Mouse (Mus musculus): Measurements from ENCODE around the gene Tnpo3. TPM values are rescaled to one million over a fixed set of nuclear protein-coding genes. Genes with fewer than 3 reads are reported as not detected.

The Tnpo3 gene
- 32.5 and 33.2 TPM in 2 replicates for polyA plus RNA-seq (2012; ENCODE audit: insufficient read depth, insufficient read length, missing spikeins)

DNA sequence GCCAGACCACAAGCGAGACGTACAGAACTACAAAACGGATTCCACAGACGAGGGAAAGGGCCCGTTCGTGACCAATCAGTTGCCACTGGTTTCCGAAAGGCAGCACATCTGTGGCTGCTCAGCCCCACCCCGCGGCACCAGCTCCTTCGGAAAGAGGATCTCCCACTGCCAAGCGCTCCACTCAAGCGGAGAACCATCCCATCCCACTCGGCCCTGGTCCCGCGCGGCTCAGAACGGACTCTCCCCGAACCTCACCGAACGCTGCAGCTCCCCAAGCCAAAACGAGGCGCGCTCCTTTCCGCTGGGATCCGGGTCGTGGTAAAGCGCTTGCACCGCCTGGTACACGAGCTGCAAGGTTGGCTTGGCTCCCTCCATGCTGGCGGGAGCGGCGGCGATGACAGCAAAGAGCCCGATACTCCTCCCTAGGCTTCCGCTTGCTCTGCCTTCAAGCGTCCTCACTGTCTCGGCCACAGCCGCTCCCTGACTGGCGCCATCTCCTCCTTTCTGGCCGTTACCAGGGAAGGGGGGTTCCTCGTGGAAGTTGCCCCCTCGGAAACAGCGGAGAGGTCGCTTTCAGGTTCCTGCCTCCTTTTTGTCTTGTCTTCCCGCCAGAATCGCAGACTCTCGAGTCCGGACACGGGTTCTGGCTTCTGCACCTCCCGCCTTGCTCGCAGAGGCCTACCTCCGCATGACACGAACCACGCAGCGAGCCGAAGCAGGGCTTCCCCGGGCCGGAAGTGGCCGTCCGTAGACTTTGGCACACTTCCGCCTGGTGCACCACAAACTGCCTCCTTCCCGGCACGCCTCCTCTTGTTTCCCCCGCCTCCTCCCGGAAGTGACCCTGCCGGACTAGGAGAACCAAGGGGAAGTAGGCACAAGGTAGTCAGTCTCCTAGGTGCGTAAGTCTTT lies at the start of gene Tnpo3:
Gene Tnpo3, minus strand, starts transcription at position 777 of the 909 bp plus-strand sequence.
- no peaks in the 10 kb centered on the region for H3K4me1 ChIP-seq (ENCODE audit: control insufficient read depth, insufficient read depth, insufficient read length, low read length)
- H3K4me3 ChIP-seq (ENCODE audit: insufficient read depth, low read depth, low read length): peak within 1 kb of the TSS; percentile 74
- H3K27ac ChIP-seq (replicated peaks; ENCODE audit: low read depth, low read length): peak within 1 kb of the TSS; percentile 90

DNA sequence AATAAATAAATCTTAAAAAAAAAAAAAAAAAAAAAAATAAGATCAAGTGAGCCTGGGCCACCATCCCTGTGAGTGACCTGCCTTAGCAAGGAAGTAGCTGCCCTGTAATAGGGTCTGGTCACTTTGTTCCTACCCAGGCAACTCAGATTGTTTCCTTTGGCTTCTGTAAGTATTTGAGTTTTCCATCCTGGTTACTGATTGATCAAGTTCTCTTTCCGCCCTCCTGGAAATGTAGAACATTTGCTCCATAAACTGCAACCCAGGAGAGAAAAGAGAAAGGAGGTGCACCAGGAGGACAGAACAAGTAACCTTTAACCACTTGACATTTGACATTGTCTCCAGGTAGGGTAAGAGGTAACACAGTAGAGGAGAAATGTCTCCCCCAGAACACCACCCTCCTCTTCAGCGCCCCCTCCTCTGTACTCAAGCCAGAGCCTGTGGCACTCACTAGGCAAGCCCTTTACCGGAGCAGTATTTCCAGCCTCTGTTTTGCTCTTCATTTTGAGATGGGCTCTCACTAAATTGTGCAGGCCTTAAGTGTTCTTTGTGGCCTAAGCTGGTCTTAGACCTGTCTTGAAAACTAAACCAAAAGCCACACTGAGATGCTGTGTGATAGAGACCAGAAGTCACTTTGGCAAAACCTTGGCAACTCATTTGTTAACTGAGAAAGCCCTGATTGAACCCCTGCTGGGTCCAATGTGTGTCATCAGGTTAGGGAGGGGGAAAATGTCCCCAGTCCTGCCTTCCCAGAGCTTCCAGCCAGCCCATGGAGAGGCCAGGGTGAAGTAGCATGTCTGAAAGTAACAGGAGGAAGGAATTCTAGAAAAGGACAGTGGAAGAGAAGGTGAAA lies 49.2 kb upstream of the Tnpo3 start:
- no peaks in the 10 kb centered on the region for H3K4me1 ChIP-seq (ENCODE audit: control insufficient read depth, insufficient read depth, insufficient read length, low read length)
- no peak overlapping the region for H3K4me3 ChIP-seq (ENCODE audit: insufficient read depth, low read depth, low read length)
- H3K27ac ChIP-seq (replicated peaks; ENCODE audit: low read depth, low read length): no peak overlapping the region

DNA sequence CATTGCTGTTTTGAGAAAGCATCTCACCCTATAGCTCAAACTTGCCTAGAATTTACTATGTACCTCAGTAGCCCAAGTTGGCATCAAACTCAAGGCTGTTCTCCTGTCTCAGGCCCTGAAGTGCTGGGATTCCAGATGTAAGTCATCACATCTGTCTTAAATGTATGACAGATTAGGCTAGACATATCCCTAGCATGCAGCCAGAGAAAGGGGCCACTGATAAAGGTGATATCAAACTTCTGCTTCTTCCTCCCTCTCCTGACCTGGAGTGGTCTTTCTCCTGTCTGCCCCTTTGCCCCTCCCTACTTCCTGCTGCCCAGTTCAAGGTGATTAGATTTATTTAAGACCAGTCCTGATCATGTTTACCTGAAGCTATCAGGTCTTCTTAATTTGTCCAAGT lies 43.6 kb upstream of the Tnpo3 start:
- Histone ChIP-seq H3K4me1 (ENCODE audit: control insufficient read depth, insufficient read depth, insufficient read length, low read length) (no peaks in the 10 kb centered on the region), H3K27ac (replicated peaks; ENCODE audit: low read depth, low read length) (no peak overlapping the region), H3K4me3 (ENCODE audit: insufficient read depth, low read depth, low read length) (no peak overlapping the region)

DNA sequence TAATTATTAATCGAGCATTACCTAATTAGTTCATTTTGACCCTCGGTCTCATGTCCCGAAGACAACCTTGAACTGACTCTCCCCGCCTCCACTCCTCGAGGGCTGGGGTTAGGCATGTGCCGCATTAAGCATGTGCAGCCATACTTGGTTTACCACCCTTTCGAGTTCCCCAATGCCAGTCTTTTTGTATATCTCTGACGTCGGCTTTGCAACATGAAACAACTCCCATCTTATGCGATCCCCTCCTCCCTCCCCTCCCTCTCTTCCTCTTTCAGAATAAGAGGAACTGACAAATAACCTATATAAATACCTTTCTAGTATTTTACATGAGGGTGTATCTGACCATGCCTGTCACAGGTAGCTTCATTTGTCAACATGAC lies 40.5 kb upstream of the Tnpo3 start:
- no peak overlapping the region for H3K4me3 ChIP-seq (ENCODE audit: insufficient read depth, low read depth, low read length)
- H3K4me1 ChIP-seq (ENCODE audit: control insufficient read depth, insufficient read depth, insufficient read length, low read length): no peaks in the 10 kb centered on the region
- no peak overlapping the region for H3K27ac ChIP-seq (replicated peaks; ENCODE audit: low read depth, low read length)

DNA sequence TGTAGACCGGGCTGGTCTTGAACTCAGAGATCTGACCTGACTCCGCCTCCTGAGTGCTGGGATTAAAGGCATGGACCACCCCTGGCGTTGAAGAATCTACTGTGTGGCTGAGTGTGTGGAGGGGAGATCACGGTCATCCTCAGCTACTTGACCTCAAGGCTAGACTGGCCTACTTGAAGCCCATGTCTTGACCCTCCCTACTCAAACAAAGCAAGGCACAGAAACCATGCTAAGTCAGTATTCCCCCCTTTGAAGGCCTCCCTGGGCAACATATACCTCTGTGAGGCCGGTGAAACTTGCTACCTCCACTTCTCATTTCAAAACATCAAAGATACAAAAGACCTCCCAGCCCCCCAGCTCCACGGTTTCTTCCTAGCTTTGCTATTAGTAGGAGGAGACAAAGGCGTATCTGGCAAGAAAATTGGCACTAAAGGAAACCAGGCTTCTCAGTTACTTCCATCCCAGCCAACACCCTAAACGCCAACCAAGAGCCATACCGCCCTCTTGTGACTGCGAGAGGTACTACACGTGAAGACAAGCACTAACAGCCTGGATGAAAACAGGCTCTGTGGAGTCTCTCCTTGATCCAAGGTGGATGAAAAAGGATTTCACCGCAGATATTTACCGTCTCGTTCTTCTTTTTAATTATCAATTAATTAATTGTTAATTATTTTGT lies 39.9 kb upstream of the Tnpo3 start:
- Histone ChIP-seq H3K4me1 (ENCODE audit: control insufficient read depth, insufficient read depth, insufficient read length, low read length) (no peaks in the 10 kb centered on the region), H3K27ac (replicated peaks; ENCODE audit: low read depth, low read length) (no peak overlapping the region), H3K4me3 (ENCODE audit: insufficient read depth, low read depth, low read length) (no peak overlapping the region)

DNA sequence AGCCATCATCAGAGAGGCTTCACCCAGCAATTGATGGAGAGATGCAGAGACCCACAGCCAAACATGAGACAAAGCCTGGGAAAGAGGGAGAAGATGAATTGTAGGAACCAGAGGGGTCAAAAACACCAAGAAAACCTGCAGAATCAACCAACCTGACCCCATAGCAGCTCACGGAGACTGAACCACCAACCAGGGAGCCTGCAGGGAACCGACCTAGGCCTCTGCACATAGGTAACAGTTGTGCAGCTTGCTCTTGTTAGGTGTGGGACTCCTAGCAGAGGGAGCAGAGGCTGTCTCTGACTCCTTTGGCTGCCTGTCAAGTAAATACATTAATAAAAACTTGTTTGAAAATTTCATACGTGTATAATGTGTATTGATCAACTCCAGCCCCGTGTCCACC lies 32.1 kb upstream of the Tnpo3 start:
- Histone ChIP-seq H3K4me3 (ENCODE audit: insufficient read depth, low read depth, low read length) (no peak overlapping the region), H3K27ac (replicated peaks; ENCODE audit: low read depth, low read length) (no peak overlapping the region)

DNA sequence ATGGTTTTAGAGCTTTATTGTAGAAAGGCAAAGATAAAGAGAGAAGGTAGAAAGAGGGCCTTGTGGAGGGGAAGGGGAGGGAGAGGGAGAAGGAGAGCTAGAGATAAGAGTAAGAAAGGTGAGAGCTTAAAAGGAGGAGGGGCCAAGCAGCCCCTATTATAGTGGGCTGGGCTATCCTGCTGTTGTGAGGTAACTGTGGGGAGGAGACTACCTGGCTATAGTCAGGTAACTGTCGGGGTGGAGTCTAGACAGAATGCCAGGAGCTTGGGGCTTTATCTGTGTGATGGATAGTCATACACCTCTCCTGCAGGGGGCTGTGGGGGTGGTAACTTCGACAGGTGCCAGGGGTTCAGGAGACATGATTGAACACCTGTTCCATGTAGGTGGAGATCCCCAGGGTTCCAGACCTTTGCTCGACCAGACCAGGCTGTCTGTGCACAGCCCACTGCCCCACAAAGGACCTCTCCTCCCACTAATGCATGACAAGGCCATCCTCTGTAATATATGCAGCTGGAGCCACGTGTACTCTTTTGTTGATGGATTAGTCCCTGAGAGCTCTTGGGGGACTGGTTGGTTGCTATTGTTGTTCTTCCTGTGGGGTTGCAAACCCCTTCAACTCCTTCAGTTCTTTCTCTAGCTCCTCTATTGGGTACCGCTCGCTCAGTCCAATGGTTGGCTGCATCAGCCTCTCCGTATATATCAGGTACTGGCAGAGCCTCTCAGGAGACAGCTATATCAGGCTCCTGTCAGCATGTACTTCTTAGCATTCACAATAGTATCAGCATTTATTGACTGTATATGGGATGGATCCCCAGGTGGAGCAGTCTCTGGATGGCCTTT lies 30.1 kb upstream of the Tnpo3 start:
- no peak overlapping the region for H3K4me3 ChIP-seq (ENCODE audit: insufficient read depth, low read depth, low read length)
- no peaks in the 10 kb centered on the region for H3K4me1 ChIP-seq (ENCODE audit: control insufficient read depth, insufficient read depth, insufficient read length, low read length)
- H3K27ac ChIP-seq (replicated peaks; ENCODE audit: low read depth, low read length): no peak overlapping the region

More for the DNA sequence above, 32.1 kb upstream of the Tnpo3 start:
- no peaks in the 10 kb centered on the region for H3K4me1 ChIP-seq (ENCODE audit: control insufficient read depth, insufficient read depth, insufficient read length, low read length)

DNA sequence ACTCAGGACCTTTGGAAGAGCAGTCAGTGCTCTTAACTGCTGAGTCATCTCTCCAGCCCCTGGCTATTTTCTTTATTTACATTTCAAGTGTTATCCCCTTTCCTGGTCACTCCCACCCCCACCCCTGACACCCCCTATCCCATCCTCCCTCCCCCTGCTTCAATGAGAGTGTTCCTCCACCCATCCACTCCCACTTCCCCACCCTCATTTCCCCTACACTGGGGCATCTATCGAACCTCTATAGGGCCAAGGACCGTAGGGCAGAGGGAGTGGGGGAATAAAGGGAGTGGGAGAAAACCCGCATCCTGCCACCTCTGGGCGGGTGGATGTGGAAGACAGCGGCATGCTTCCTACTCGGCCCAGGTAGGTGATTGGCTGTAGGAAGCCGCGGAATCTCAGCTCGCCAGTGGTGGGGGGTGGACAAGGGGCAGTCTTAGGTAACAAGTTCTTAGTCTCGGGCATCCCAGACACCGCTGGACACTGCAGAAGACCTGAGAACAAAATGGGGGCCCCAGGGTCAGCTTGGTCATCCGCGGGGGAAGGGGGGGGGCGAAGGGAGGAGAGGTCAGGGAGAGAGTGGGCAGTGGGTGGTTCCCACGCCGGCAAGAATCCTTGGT lies 29.3 kb upstream of the Tnpo3 start:
- no peak overlapping the region for H3K27ac ChIP-seq (replicated peaks; ENCODE audit: low read depth, low read length)
- no peak overlapping the region for H3K4me3 ChIP-seq (ENCODE audit: insufficient read depth, low read depth, low read length)
- no peaks in the 10 kb centered on the region for H3K4me1 ChIP-seq (ENCODE audit: control insufficient read depth, insufficient read depth, insufficient read length, low read length)

DNA sequence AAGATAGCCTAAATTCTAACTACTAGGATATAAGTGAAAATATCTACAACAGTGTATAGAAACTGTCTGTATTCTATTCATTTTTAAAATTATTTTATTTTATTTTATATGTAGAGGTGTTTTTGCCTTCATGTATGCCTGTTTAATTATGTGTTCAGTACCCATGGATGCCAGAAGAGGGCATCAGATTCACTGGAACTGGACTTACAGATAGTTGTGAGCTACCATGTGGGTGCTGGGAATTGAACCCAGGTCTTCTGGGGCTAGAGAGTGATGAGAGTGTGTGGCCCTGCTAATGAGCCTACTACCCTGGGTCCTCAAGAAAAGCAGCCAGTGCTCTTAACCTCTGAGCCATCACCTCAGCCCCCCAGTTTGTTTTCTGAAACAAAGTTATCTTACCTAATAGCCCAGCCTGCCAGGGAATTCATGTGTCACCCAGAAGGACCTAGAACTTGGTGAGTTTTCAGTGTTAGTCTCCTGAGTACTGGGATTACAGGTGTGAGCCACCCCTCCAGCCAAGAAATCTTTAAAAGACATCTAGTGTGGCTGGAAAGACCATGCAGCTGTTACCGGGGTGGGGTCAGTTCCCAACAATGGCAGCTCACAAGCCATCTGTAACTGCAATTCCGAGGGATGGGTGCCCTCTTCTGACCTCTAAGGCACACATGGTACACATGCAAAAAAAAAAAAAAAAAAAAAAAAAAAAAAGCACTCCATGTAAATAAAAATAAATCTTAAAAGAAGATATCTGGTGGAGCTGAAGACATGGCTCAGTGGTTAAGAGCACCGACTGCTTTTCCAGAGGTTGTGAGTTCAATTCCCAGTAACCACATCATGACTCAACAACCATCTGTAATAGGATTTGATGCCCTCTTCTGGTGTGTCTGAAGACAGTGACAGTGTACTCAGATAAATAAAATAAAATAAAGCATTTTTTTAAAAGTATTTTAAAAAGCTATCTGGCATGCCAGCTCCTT lies 28.0 kb upstream of the Tnpo3 start:
- H3K4me1 ChIP-seq (ENCODE audit: control insufficient read depth, insufficient read depth, insufficient read length, low read length): no peaks in the 10 kb centered on the region
- H3K4me3 ChIP-seq (ENCODE audit: insufficient read depth, low read depth, low read length): no peak overlapping the region
- H3K27ac ChIP-seq (replicated peaks; ENCODE audit: low read depth, low read length): no peak overlapping the region

DNA sequence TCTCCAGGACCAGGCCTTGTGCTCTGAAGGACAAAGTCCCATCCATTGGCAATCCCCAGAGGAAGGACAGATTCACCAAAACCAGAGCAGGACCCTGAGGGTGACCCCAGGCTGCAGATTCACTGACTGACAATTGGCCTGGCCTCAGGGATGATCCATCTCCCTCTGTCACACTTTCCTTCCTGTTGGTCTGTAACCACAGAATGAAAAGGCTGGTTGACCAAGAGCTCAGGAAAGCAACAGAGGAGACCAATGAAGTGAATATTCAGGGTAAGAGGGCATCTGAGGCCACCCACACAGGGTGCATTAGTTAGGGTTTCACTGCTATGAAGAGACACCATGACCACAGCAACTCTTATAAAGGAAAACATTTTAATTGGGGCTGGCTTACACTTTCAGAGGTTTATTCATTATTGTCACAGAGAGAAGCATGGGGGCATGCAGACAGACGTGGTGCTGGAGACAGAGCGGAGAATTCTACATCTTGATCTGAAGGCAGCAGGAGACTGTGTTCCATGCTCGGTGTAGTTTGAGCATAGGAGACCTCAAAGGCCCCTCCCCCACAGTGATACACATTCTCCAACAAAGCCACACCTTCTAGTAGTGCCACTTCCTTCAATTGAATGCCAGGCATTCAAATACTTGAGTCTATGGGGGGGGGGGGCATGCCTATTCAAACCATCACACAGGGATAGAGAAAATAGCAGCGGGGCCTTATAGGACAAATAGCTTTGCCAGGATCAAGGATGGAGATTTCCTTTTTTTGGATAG lies 26.8 kb upstream of the Tnpo3 start:
- Histone ChIP-seq H3K27ac (replicated peaks; ENCODE audit: low read depth, low read length) (no peak overlapping the region), H3K4me3 (ENCODE audit: insufficient read depth, low read depth, low read length) (no peak overlapping the region), H3K4me1 (ENCODE audit: control insufficient read depth, insufficient read depth, insufficient read length, low read length) (no peaks in the 10 kb centered on the region)

DNA sequence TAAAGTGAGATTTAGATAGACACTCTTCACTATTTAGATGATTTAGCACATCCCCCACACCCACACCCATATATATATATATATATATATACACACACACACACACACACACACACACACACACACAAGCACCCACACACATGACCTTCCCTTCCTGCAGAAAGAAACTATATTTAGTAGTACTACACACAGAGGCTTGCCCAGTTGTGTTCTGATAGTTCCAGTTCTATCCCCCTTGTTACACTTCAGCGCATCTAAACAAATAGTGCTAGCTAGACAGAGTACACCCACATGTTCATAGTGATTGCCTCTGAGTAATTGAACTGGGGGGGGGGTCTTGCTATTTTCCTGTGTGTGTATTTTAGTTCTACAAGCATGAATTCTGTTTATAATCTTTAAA lies 24.9 kb upstream of the Tnpo3 start:
- Histone ChIP-seq H3K27ac (replicated peaks; ENCODE audit: low read depth, low read length) (no peak overlapping the region), H3K4me3 (ENCODE audit: insufficient read depth, low read depth, low read length) (no peak overlapping the region), H3K4me1 (ENCODE audit: control insufficient read depth, insufficient read depth, insufficient read length, low read length) (no peaks in the 10 kb centered on the region)

DNA sequence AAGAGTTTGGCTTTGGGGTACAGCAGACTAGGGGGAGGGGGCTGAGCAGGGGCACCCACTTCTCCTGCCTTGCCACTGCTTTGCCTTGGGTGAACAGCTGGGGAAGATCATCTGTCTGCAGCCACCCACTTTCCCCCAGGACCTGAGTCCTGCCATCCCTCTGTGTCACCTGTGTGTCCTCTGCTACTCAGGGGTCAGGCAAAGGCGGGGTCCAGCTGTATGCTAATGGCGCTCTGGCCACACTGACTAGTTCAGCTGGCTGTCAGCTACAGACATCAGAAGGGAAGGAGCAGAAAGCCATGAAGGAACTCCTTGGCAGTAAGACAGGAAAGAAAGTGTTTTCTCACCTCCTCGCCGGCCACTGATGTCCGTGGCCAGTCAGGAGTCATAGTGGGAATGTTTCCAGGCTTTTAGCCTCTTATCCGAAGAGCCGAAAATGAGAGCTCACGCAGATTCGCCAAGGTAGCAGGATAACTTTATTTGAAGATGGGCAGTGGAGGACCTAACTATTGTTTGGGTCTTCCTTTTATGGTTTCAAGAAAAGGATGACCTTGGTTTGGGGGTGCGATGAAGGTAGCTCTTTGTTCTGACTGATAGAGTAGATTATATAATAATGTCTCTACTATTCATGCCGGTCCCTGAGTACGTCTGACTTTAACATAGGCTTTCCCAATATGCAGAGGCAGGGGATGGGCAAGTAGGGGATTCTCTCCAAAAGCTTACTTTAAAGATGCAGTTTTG lies 23.0 kb upstream of the Tnpo3 start:
- Histone ChIP-seq H3K27ac (replicated peaks; ENCODE audit: low read depth, low read length) (no peak overlapping the region), H3K4me1 (ENCODE audit: control insufficient read depth, insufficient read depth, insufficient read length, low read length) (no peaks in the 10 kb centered on the region), H3K4me3 (ENCODE audit: insufficient read depth, low read depth, low read length) (no peak overlapping the region)

Data from brown adipose tissue, adult 24 weeks (tissue).